Mouse (Mus musculus): ENCODE measurements around the gene Rspry1.

Rspry1 gene

GRCm38 (mm10) chr8:94684287-94684686, 82.5 kb downstream of the Rspry1 start:
- no peak for DNase-seq (ENCODE audit: low spot score)

GRCm38 (mm10) chr8:94685953-94686352, 84.2 kb downstream of the Rspry1 start:
- DNase-seq (ENCODE audit: low spot score) = no peak

GRCm38 (mm10) chr8:94694701-94695100, 93.0 kb downstream of the Rspry1 start:
- no peak for DNase-seq (ENCODE audit: low spot score)

DNA sequence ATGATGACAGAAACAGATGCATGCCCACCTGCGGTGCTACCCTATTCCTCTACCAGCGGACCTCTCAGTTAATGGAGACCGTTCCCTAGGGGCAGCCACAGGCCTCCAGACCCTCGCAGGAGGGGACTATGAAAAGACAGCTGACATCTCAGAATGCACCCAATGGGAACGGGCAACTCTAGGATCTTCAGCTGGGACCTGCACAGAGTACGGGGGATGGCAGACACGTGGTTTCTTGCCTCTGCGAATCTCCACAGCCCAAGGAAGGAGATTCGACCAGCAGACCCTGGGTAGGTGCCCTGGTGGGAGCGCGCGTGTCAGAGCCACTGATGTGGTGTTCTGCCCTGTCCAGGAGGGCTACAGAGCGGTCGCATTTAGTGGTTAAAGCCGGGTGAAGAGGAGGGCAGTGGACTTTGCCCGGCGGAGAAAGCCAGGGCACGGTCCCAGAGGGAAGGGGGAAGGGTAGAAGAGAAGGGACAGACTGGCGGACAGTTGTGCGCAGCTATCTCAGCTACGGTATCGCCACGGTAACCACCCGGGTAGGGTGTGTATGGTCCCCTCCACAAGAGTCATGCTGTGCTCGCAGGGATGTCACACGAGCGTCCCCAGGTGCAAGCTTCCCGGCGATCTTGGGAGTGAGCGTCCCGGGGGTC, 93.7 kb downstream of the Rspry1 start:
- DNase-seq (ENCODE audit: low spot score) = no peak

- DNase-seq (ENCODE audit: low spot score) = peak; percentile 40
These were observed 94.3 kb downstream of the Rspry1 start, which contains the start of gene Pllp for GRCm38 (mm10) chr8:94695994-94696384. TSS of gene Pllp (minus strand) at chr8:94696278.

DNA sequence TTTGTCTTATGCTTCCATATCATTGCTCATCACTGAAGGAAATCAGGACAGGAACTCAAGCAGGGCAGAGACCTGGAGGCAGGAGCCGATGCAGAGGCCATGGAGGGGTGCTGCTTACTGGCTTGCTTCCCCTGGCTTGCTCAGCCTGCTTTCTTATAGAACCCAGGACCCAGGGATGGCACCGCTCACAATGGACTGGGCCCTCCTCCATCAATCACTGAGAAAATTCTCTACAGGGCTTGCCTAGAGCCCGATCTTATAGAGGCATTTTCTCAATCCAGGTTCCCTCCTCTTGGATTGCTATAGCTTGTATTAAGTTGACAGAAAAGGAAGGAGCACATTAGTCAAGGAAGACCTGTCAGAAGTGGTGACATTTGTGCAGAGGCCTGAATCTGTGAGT, 94.8 kb downstream of the Rspry1 start:
- no peak for DNase-seq (ENCODE audit: low spot score)

DNA sequence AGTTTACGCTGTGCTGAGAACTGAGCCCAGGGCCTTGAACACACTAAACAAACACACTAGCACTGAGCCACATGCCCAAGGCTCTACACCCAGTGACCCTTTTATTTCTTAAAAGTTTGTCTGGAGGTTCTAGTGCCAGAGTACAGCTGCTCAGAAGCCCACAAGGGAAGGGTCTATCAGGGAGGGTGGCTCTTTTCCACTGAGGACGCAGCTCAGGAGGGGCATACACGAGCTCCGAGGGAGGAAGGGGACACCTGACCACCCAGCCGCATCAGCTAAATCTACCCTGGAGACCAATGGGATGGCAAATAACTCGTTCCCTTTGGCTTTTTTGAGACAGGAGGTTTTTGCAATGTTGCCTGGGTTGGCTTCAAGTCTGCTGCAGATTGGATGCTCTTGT, 96.2 kb downstream of the Rspry1 start:
- DNase-seq (ENCODE audit: low spot score) = no peak

DNA sequence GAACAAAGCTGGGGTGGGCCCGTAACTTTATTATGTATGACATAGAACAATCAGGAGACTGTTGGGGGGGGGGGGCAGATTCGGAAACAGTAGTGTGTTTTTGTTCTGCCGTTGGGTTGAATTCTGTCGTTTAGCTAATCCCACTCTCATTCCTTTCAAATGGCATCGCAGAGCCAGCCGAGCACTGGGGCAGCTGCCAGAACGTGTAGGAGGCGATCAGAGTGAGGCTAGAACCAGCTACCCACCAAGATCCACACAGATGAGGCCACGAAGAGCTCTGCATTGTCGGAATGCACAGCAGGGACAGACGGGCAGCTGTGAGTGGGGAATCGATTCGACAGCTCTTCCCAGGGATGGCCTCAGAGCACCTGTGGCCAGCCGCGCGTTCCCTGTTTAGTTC, 97.6 kb downstream of the Rspry1 start:
- DNase-seq (ENCODE audit: low spot score) = no peak

- no peak for DNase-seq (ENCODE audit: low spot score)
These were observed 98.7 kb downstream of the Rspry1 start for GRCm38 (mm10) chr8:94700421-94700935.

- DNase-seq (ENCODE audit: low spot score) = no peak
These were observed 100.4 kb downstream of the Rspry1 start for GRCm38 (mm10) chr8:94702156-94702555.

- DNase-seq (ENCODE audit: low spot score) = peak; percentile 81
These were observed 101.4 kb downstream of the Rspry1 start for GRCm38 (mm10) chr8:94702844-94703813.

- DNase-seq (ENCODE audit: low spot score) = peak; percentile 95
These were observed 102.4 kb downstream of the Rspry1 start for GRCm38 (mm10) chr8:94703972-94704668.

GRCm38 (mm10) chr8:94704669-94704984, 102.9 kb downstream of the Rspry1 start:
- no peak for DNase-seq (ENCODE audit: low spot score)

- no peak for DNase-seq (ENCODE audit: low spot score)
These were observed 104.0 kb downstream of the Rspry1 start for GRCm38 (mm10) chr8:94705581-94706245.

DNA sequence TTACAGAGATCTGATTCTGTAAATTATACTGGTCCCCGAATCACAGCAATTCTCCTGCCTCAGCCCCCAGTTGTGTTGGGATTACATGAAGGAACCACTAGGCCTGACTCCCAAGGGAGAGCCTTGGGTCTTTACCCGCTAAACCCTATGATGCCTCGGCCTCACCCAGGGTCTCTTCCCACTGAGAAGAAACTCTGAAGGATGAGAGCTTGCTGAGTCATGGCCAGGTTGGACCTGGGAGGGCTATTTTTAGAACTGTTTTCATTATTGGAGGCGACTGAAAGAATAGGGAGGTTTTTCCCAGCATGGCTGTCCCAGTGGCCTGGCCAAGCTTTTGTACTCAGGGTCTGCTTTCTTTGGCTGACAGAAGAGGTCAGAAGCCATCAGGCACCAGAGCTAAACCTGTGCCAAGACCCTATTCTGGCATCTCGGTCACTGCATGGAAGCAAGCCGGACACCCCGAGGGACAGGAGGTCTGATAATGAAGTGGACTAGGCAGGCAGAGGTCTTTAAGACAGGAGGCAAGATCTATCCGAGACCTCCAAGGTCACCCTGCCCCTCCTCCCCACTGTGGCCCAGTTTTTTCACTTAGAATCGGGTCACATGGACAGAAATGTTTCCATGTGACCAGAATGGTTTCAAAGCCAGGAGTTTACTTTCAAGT, 105.1 kb downstream of the Rspry1 start:
- DNase-seq (ENCODE audit: low spot score) = no peak
